Mouse (Mus musculus) brain, embryonic 14.5 days (tissue): ENCODE results near the gene Dmap1. TPM values are rescaled to one million over a fixed set of nuclear protein-coding genes. Genes with fewer than 3 reads are reported as not detected.
A peak's percentile ranks its signal among the peaks of the same experiment; 100 is the strongest.

Experiments used
- DNase-seq: peaks from one replicate; pipeline ENCODE4 v3.0.0-alpha.2; 2011; ENCODE audit warnings: low read depth
- CTCF ChIP-seq: fragments of 200-500 bp; IDR thresholded peaks from 2 replicates; pipeline ENCODE4 v1.5.1; 2012; ENCODE audit warnings: inconsistent platforms, mild to moderate bottlenecking, moderate library complexity, borderline replicate concordance; ENCODE audit not compliant: insufficient read depth, insufficient read length; ENCODE audit errors: extremely low read depth
- POLR2A ChIP-seq: fragments of 200-500 bp; IDR thresholded peaks from 2 replicates; pipeline ENCODE4 v1.6.1; 2012; ENCODE audit warnings: mild to moderate bottlenecking, inconsistent platforms, borderline replicate concordance; ENCODE audit not compliant: poor library complexity, insufficient read depth, insufficient read length, severe bottlenecking; ENCODE audit errors: extremely low read depth
- polyA plus RNA-seq: library from polyadenylated mRNA; depleted of rRNA; stranded (reverse); fragments of >200 nt; gene quantifications from 2 replicates; pipeline ENCODE4 v1.2.3, GENCODE M21; 2012; rRNA removed

The Dmap1 gene
- polyA plus RNA-seq: 60.3 and 62.8 TPM in 2 replicates

DNA sequence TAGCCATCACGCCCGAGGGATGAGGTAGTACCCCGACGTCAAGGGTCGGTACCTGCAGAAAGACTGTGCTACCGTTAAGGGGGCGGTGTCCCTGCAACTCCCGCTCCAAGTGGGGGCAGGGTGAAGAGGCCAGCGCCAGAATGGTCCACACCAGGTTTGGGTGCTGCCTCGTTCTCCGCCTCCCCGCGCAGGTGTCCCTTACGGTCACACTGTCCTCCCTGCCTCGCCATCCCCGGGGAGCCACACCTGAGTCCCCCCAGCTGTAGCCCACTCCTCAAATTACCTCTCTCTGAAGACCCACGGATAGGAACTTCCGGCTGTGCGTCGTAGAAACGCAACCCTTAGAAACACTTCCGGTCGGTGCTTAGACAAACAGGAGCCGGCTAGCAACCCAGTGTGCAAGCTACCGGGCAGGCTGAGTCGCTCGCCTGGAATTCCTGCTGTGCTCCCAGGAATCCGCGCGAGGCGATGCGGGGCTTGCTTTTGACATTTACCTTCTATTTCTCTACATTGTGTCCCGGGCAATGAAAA lies at the start of gene Dmap1:
Gene Dmap1 (minus strand): TSS at position 343 of the 531 bp plus-strand sequence.
- TF ChIP-seq POLR2A: no peak
- TF ChIP-seq CTCF: 0 out of 2 replicates have a peak, but pooled peaks have one; percentile 2
- DNase-seq: peak; percentile 96

DNA sequence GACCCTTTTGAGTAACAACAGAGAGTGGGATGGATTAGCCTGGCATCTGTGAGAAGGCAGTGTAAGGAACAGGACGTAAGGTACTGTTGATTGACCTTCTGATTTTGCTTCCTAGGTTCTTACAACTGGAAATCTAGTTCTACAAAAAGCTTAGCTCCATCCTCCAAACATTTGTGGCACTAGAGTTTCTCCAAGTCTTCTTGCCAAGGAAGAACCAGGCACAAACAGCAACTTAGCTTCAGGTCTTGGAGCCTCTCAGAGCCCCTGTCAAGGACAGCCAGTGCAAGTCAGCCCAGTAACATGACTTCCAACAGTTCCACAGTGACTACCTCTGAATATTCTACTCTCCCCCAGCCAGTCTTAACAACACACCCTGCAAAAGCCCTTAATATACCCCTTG lies 42.0 kb upstream of the Dmap1 start, which contains the start of gene Gm12845:
Gene Gm12845 (plus strand): TSS at position 301 of the 400 bp plus-strand sequence.
- TF ChIP-seq POLR2A: no peak
- no peak for TF ChIP-seq CTCF
- DNase-seq: no peak

DNA sequence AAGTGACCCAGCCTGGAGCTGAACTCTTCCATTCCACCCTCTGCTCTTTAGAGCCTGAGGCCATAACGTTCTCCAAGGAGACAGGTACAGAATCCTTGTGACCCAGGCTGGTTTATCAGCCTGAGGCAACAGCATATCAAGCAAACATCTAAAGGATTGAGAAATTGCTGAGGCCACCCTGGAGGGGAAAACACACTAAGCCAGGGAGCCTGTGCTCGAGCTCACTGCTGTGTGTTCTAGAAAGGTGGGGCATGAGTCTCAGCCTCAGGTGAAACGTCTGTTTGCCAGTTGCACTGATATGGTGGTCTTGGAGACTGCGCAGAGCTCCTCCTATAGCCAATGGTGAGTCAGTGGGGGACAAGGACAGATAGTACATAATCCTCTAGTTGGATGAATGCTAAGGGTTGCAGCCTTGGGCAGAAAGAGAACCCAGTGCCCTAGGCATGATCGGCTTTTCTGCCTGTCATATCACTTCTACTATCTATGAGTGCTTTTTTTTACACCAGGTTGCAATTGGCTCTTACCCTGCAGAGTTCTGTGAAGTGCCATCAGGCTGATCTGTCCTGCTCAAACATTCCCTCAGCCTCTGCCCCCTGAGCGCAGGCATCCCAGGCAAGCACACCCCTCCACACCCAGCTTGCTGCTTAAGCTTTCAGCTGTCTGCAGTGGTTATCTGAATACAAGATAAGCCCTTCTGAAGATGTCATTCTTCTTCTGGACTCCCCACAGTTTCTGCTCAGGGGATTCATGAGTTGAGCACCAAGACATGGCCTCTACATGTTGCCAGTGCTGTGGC lies 31.4 kb upstream of the Dmap1 start:
- DNase-seq: peak; percentile 1
- TF ChIP-seq CTCF (no peak), POLR2A (no peak)

DNA sequence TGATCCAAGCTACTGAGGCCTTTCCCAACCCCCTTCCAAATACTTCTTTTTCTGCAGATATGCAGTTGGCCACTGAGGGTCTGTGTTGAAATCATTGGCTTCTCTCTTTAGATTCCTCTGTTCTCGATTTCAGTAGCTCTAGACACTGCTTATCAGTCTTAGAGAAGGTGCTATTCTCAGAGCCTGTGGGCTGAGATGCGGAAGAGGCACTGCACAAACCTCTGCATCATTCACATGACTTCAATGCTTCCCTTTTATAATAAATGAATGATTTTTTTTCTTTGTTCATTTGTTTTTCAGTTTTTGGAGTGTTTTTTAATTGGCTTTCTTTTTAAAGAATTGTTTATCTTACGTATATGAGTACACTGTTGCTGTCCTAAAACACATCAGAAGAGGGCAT lies 30.2 kb upstream of the Dmap1 start:
- no peak for DNase-seq
- TF ChIP-seq CTCF: no peak

DNA sequence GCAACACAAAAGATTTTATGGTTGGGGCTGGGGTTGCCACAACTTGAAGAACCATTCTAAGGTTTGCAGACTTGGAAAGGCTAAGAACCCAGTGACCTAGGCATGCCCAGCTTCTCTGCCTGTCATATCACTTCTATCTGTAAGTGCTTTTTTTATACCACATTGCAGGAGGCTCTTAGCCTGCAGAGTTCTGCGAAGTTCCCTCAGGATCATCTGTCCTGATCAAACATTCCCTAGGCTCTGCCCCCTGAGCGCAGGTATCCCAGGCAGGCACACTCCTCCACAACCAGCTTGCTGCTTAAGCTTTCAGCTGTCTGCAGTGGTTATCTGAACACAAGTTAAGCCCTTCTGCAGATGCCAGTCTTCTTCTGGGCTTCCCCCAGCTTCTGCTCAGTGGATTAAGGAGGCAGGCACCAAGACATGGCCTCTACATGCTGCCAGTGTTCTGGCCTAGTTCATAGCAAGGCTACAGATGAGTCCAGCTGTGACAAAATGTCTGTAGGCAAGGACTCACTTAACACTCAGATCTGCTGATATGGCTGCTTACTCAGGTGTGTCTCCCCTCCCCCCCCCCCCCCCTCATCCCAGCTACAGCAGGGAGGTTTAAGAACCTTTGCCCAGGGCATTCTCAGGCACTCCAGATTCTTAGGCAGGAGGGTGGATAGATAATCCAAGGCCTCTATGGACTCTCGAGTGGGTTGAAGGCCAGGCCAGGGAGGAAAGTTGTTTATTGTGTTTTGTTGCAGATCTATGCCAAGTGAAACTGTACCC lies 26.9 kb upstream of the Dmap1 start:
- no peak for DNase-seq
- no peak for TF ChIP-seq POLR2A
- TF ChIP-seq CTCF: no peak

DNA sequence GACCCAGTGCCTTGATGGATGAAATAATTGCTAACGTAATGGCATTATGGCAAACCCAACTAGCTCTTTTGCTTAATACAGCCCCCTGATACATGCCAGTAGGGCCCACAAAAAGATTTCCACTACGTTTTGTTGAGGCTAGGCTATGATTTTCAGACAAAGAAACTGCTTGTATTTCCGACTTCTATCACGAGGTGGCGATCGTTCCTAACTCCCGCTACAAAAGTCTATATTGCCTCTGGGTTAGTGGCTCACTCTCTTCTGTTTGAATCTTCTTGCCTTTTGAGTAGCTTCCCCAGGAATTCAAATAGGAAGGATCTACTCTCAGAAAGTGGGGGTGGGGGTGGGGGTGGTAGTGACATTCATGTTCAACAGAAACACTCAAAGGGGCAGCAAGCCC lies 23.3 kb upstream of the Dmap1 start:
- TF ChIP-seq CTCF: peak; percentile 72; the same call in 1 of the 2 replicates
- TF ChIP-seq POLR2A: no peak
- peak; percentile 79 for DNase-seq

DNA sequence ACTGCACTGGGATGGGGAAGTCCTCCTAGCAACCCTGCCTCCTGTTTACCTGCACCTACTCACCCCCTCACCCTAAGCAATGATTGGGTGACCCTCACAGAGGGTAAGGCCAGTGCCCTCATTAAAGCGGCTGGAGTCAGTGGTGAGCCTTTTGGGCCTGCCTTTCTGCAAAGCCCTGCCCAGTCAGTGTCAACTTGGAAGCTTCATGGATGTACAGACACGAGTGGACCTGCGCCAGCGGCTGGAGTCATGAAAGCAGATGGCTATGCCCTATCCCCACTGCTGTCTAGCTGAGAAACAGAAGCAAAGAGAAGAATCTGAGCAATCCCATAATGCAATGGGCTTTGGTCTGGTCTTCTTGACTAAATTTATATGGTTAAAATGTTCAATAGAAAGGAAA lies 4.3 kb upstream of the Dmap1 start:
- TF ChIP-seq POLR2A (no peak), CTCF (no peak)
- DNase-seq: no peak

DNA sequence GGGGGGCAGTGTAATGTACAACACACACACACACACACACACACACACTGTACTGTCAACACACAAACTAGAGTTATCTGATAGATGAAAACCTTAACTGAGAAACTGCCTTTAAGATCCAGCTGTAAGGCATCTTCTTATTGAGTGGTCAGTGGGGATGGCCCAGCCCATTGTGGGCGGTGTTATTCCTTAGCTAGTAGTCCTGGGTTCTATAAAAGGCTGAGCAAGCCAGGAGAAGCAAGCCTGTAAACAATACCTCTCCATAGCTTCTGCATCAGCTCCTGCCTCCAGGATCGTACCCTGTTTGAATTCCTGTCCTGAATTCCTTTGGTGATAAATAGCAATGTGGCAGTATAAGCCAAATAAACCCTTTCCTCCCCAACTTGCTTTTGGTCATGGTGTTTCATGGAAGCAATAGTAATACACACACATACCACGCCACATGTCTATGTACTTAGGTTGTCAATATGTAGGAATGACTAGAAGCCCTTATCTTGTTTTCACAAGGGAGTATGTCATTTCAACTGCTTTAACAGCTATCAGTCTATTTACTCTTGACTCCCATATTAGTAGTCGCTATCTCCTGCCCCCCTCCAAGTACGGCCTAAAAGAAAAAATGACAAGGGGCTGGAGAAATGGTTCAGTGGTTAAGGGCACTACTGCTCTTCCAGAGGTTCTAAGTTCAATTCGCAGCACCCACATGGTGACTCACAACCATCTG lies 1.1 kb upstream of the Dmap1 start:
- no peak for DNase-seq
- TF ChIP-seq POLR2A: no peak

DNA sequence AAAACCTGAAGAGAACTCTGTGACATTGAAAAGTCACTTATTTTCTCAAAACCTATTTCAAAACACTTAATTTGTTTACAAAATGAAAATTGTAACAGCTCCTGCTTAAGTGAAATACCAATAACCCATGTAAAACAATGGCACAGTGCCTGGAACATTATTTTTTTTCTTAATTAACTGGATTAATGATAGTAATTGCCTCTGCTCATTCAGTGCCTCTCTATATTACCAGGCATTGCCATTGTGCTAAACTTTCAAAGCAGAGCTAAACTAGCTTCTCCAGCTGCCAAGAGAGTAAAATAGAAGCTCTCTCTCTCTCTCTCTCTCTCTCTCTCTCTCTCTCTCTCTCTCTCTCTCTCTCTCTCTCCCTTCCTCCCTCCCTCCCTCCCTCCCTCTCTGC lies 390 bp upstream of the Dmap1 start:
- no peak for TF ChIP-seq POLR2A
- TF ChIP-seq CTCF: no peak
- DNase-seq: no peak

DNA sequence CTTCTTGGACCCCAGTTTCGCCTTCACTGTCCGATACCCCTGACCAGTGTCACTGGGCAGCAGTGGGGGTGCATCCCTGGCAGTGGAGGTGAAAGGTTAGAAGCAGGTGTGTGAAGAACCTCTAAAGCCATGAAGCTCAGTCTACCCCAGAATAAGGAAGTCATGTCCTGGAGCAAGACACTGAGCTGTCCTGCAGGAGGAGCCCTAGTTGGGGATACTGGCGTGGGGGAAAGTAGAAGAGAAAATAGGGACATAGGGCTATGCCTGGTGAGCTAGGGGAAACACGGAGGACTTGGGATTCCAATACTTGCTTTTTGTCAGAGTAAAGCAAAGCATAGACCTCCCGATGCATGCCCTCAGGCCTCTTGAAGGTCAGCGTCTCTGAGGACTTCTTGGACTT lies 1.1 kb downstream of the Dmap1 start:
- TF ChIP-seq POLR2A: no peak
- TF ChIP-seq CTCF: no peak
- no peak for DNase-seq

DNA sequence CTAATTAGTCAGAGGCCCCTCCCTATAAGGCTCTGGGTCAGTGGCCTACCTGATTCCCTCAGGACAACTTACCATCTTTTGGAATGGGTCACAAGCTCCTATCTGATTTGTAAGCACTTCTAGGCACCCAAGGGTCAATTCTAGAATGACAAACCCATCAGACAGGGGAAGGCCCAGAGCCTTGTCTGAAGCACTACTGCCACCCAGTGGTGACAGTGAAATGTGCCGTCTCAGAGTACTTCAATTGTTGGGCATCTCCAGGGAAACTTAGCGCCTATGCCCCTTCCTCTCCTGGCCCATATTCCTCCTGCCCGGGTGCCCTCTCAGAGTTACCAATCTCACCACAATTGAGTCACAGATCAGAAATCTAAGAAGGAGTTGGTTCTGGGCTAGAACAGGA lies 5.2 kb downstream of the Dmap1 start:
- TF ChIP-seq CTCF (peak; percentile 88), POLR2A (no peak)
- peak; percentile 89 for DNase-seq
